Mouse (Mus musculus): ENCODE results near the gene Gpr137c.

- TF ChIP-seq CTCF (conservative IDR thresholded peaks at IDR 0.05; ENCODE audit: low read length) = no peak
- TF ChIP-seq POU5F1 (IDR thresholded peaks at IDR 0.05; ENCODE audit: borderline replicate concordance, low read length) = no peak
Measured at GRCm38 (mm10) chr14:45179606-45180005, 39.9 kb upstream of the Gpr137c start.

Measured in E14TG2a.4 (cell line).